Mouse (Mus musculus) gastrocnemius, postnatal 4 days (tissue): ENCODE results near the gene Grb2. TPM values are rescaled to one million over a fixed set of nuclear protein-coding genes. Genes with fewer than 3 reads are reported as not detected.

Source experiments
- DNase-seq, 2 experiments: peaks; one replicate each; pipeline ENCODE4 v3.0.0; 2021 to 2022; ENCODE audit warnings: low spot score in 2 of 2, mixed read lengths in 2 of 2
- total RNA-seq, 2 experiments: library from RNA; stranded (reverse); gene quantifications; 2 replicates each; pipeline ENCODE4 v1.2.3; 2021

Gene Grb2
- total RNA-seq, 2 experiments from 2014 or later: 106 to 116 TPM

DNA sequence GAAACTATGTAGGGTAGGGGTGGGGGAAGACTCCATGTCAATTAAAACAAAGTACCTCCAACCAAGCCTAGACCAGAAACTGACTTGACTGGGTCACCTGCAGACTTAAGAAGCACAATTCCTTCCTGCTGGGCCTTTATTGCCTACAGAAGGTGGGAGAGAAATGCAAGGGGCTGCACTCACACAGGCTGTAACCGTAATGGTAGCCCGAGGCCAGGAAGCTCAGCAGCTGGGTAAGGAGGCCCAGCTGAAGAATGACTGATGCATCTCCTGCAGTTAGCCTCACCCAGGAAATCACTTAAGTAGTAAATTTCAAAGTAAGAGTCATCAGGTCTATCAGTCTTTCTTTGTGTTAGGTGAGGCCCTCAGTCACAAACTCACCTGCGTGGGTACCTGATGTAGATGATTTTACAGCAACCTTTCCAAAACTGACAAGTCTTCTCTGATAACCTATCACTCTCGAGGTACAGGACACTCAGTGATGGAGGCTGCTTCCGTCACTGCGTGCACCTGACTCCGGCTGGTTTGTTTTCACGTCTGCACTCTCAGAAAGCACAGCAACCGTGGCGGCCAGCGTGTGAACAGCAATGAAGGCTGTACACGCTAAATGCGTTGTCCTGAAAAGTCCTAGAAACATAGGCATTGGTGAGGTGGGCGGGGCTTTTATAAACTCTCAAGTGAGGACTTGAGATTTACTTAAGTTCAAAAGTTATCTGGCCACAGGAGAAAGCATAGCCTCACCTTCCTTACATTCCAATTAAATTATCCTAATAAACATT is 19.1 kb downstream of the Grb2 start:
- DNase-seq: no peak

- DNase-seq: no peak
These were observed 22.0 kb downstream of the Grb2 start for GRCm38 (mm10) chr11:115686369-115686768.

GRCm38 (mm10) chr11:115685954-115686353 is 22.4 kb downstream of the Grb2 start:
- DNase-seq: no peak

GRCm38 (mm10) chr11:115684877-115685276 is 23.5 kb downstream of the Grb2 start:
- no peak for DNase-seq

- DNase-seq: no peak
These were observed 25.1 kb downstream of the Grb2 start for GRCm38 (mm10) chr11:115683326-115683725.

DNA sequence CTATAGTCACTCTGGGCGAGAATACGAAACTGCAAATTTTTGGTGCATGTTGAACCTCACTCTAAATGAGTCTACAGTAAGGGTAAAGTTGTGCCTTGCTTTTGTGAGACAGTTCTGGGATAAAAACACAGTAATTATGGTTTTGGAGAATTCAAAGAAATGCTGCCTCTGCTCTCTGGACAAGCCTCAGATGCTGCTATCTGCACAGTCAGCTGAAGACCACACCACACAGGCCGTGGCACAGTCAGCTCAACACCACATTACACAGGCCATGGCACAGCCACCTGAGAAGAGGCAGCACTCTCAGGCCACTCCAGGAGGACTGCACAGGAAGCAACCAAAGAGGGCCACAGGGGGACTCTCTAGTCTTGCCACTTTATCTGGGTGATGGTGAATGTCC is 26.0 kb downstream of the Grb2 start:
- DNase-seq: no peak

DNA sequence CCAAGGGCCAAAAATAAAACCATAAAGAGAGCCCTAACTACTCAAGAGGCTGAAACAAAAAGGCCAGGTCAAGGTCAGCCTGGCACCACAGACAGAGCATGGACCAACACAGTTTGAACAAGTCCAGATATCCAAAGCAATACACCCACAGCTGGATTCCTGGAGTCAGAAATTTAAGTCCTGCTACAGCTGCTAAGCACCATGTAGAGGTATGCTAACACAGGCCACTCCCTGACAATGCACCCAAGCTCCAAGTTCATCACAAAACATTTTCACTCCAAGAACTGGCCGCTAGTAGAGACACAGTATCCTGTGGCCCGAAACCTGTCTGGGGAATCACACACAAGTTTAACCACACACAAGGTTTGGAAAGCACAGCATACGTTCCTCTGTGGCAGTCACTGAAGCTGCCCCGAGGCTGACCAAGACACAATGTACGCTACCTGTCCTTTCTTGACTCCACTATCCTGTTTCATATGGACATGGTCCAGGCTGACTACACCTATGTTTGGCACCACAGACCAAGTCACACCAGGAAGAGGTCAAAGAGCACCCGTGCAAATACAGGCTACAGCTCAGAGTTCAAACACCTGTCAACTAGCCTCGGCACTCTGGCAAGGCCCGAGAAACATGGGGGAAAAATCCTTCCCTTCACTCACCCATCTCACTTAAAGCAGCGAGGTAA is 28.7 kb downstream of the Grb2 start:
- no peak for DNase-seq

DNA sequence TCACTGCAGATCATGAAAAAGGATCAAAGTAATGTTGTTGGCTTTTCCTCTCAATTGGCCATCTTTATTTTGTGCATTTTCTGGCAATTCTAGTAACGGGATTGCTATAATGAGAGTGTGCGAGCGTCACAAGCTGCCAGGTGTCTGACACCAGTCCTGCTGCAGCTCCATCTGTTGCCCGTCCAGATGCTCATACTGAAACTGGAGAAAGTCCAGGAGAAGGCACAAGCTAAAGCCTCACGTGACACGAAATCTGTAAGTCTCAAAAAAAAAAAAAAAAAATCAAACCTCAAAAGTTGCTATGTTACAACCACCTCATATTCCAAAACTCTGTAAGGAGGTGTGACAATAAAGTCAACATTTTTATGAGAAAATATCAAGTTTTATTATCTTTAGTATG is 29.5 kb downstream of the Grb2 start:
- no peak for DNase-seq

DNA sequence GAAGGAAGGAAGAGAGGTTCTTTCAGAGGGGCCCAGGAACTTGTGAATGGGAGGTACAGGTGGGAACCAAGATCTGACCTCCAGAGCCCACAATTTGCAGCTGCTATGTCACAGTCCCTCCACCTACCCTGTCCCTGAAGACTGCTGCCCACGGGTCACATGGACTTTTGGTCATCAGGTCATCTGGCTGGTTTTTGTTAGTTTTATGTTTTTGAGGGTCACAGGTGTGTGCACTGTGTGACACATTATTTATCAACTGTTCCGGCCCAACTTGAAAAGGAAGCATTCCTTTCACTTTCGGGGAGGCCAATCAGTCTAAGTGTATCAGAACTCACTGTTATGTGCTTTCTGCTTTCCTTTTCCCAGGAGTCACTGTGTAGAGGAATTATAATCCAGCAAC is 30.9 kb downstream of the Grb2 start:
- DNase-seq: no peak

- no peak for DNase-seq
These were observed 31.7 kb downstream of the Grb2 start for GRCm38 (mm10) chr11:115676738-115677137.

DNA sequence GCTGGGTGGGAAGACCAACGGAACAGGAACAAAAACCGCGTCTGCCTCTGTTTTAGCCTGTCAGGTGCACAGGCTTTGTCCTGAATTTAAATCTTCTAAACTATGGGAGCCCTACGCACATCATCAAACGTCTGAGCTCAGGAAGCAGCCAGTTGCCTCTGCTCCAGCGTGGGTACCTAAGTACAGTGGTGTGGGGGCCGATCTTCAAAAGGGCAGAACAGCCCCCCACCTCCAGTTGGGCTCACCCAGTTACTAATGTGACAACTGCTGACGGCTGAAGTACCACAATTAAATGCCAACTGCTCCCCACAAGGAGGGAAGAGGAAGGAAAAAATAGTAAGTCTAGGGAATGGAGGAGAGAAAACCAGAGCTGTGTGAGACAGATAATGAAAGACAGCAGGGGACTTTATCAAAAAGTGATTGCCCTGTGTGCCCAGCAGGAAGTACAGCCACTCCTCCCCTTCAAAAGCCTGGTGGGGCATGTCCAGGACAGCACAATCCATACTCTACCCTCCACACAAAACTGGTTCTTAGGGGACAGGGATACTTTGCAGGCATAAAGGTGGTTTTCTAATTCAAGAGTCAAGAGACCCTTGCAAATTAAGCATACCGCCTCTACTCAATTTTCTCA is 34.0 kb downstream of the Grb2 start:
- no peak for DNase-seq

- DNase-seq: no peak
These were observed 34.7 kb downstream of the Grb2 start for GRCm38 (mm10) chr11:115673471-115674234.

DNA sequence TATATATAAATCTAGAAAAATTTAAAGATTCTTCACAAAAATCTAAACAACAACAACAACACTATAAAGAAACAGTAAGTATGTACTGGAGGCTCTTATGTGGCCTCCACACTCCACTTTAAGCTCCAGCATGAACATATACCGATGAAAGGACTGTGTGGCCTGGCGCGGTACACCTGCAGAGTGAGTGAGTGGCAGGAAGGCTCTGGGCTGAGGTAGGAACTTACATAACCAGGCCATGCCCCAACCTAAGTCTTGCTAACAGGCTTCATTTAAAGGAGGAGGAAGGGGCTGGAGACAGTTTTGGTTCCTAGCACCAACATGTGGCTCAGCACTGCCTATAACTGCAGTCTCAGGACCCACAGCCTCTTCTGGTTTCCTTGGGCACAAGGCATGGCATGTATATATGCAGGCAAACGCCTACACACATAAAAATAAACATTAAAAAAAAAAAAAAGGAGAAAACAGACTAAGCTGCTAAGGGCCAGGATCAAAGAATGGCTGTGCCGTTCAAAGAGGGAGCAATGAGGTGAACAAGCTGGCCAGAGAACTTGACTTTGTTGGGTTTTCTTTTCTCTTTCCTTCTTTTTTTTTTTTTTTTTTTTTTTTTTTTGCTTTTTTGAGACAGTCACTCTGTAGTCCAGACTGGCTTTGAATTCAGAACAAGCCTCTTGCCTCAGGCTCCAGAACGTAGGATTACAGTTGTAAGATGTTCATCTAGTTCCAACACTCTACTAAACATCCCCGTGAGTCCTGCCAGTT is 36.0 kb downstream of the Grb2 start:
- no peak for DNase-seq

DNA sequence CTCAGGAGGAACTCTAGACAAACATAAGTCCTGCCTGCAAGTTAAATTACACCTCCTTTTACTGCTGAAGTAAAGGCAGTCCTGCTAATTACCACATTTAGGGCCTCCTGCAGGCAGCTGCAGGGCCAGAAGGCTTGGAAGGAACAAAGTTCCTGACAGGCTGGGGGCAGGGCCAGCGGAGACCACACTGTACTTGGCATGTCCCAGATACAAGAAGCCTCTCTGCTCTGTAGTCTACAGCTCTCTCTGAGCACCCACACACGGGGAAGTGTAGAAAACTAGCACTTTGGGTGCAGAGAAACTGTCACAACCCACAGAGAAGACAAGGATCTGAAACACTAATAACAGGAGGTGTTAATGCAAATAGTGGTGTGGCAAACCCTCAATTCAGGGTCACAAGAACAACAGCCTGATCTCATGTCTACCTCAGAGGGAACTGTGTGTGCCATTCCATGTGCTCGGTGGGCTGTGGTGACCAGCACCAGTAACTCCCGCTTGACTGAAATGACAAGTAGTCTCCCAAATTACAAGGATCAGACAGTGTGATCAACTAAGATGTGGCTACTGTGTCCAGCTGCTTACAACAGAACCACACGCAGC is 37.8 kb downstream of the Grb2 start:
- DNase-seq: no peak

- no peak for DNase-seq
These were observed 44.6 kb downstream of the Grb2 start for GRCm38 (mm10) chr11:115663676-115664335.

- no peak for DNase-seq
These were observed 48.0 kb downstream of the Grb2 start for GRCm38 (mm10) chr11:115660376-115660775.

GRCm38 (mm10) chr11:115658521-115658920 is 49.9 kb downstream of the Grb2 start:
- no peak for DNase-seq

GRCm38 (mm10) chr11:115654128-115654527 is 54.3 kb downstream of the Grb2 start:
- no peak for DNase-seq

DNA sequence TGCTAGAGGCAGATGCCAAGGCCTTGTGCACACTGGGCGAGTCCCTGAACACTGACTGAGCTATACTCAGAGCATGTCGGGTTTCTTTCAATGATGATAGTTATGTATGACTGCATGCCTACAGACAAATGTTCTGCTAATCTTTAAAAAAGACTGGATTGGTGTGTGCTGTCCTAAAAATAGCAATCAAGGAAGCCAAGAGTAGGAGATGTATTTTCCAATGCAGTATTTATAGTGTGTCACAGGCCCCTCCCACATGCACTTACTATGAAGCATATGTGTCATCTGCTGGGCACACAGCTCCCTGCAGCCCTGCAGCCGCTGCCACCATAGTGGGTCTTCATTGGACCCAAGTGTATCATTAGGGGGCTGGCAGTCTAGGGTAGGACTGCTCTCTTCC is 55.2 kb downstream of the Grb2 start:
- DNase-seq: no peak

GRCm38 (mm10) chr11:115651680-115652079 is 56.7 kb downstream of the Grb2 start:
- DNase-seq: no peak
